Mouse (Mus musculus): ENCODE results near the gene Cd99l2. TPM values are rescaled to one million over a fixed set of nuclear protein-coding genes. Genes with fewer than 3 reads are reported as not detected.

Gene Cd99l2
- total RNA-seq, 2 experiments from 2014 or later: 33.0 to 35.0 TPM

- intact Hi-C loops (cut with DNase I; ENCODE audit: low total_unique reads): no loop called here
- DNase-seq: no peak
Measured at GRCm38 (mm10) chrX:71475084-71475483, 17.6 kb downstream of the Cd99l2 start.

GRCm38 (mm10) chrX:71474296-71474956 lies 18.2 kb downstream of the Cd99l2 start:
- DNase-seq: no peak
- intact Hi-C loops (cut with DNase I; ENCODE audit: low total_unique reads): no loop called here

- no peak for DNase-seq
- intact Hi-C loops (cut with DNase I; ENCODE audit: low total_unique reads): no loop called here
Measured at GRCm38 (mm10) chrX:71468639-71469295, 23.9 kb downstream of the Cd99l2 start.

- intact Hi-C loops (cut with DNase I; ENCODE audit: low total_unique reads): no loop called here
- DNase-seq: peak; percentile 7
Measured at GRCm38 (mm10) chrX:71467491-71467890, 25.2 kb downstream of the Cd99l2 start.

GRCm38 (mm10) chrX:71465417-71465816 lies 27.2 kb downstream of the Cd99l2 start:
- DNase-seq: no peak
- intact Hi-C loops (cut with DNase I; ENCODE audit: low total_unique reads): no loop called here

GRCm38 (mm10) chrX:71464138-71464826 lies 28.4 kb downstream of the Cd99l2 start:
- intact Hi-C loops (cut with DNase I; ENCODE audit: low total_unique reads): no loop called here
- no peak for DNase-seq

GRCm38 (mm10) chrX:71456078-71456737 lies 36.4 kb downstream of the Cd99l2 start:
- intact Hi-C loops (cut with DNase I; ENCODE audit: low total_unique reads): no loop called here

GRCm38 (mm10) chrX:71442916-71443315 lies 49.7 kb downstream of the Cd99l2 start:
- DNase-seq: no peak
- intact Hi-C loops (cut with DNase I; ENCODE audit: low total_unique reads): no loop called here

More at GRCm38 (mm10) chrX:71456078-71456737, 36.4 kb downstream of the Cd99l2 start:
- DNase-seq: no peak

GRCm38 (mm10) chrX:71439473-71439872 lies 53.2 kb downstream of the Cd99l2 start:
- DNase-seq: no peak
- intact Hi-C loops (cut with DNase I; ENCODE audit: low total_unique reads): no loop called here

GRCm38 (mm10) chrX:71435542-71435941 lies 57.1 kb downstream of the Cd99l2 start:
- intact Hi-C loops (cut with DNase I; ENCODE audit: low total_unique reads): no loop called here
- DNase-seq: no peak

- no peak for DNase-seq
- intact Hi-C loops (cut with DNase I; ENCODE audit: low total_unique reads): no loop called here
Measured at GRCm38 (mm10) chrX:71434860-71435259, 57.8 kb downstream of the Cd99l2 start.

- no peak for DNase-seq
- intact Hi-C loops (cut with DNase I; ENCODE audit: low total_unique reads): no loop called here
Measured at GRCm38 (mm10) chrX:71434448-71434847, 58.2 kb downstream of the Cd99l2 start.

- intact Hi-C loops (cut with DNase I; ENCODE audit: low total_unique reads): no loop called here
Measured at GRCm38 (mm10) chrX:71430900-71431299, 61.7 kb downstream of the Cd99l2 start.

GRCm38 (mm10) chrX:71427491-71427890 lies 65.2 kb downstream of the Cd99l2 start:
- intact Hi-C loops (cut with DNase I; ENCODE audit: low total_unique reads): loop anchor here (5.0 kb wide), 1 partner anchor 175 kb away; no protein-coding TSS in a partner anchor
- DNase-seq: no peak

More at GRCm38 (mm10) chrX:71430900-71431299, 61.7 kb downstream of the Cd99l2 start:
- no peak for DNase-seq

GRCm38 (mm10) chrX:71425746-71426519 lies 66.7 kb downstream of the Cd99l2 start:
- DNase-seq: peak; percentile 72
- intact Hi-C loops (cut with DNase I; ENCODE audit: low total_unique reads): loop anchor here (5.0 kb wide), 1 partner anchor 176 kb away; no protein-coding TSS in a partner anchor

- DNase-seq: no peak
- intact Hi-C loops (cut with DNase I; ENCODE audit: low total_unique reads): loop anchor here (5.0 kb wide), 1 partner anchor 177 kb away; no protein-coding TSS in a partner anchor
Measured at GRCm38 (mm10) chrX:71424852-71425251, 67.8 kb downstream of the Cd99l2 start.

GRCm38 (mm10) chrX:71413616-71414015 lies 79.0 kb downstream of the Cd99l2 start:
- intact Hi-C loops (cut with DNase I; ENCODE audit: low total_unique reads): no loop called here
- no peak for DNase-seq

- no peak for DNase-seq
- intact Hi-C loops (cut with DNase I; ENCODE audit: low total_unique reads): no loop called here
Measured at GRCm38 (mm10) chrX:71412776-71413175, 79.9 kb downstream of the Cd99l2 start.

- no peak for DNase-seq
- intact Hi-C loops (cut with DNase I; ENCODE audit: low total_unique reads): no loop called here
Measured at GRCm38 (mm10) chrX:71408386-71408785, 84.3 kb downstream of the Cd99l2 start.
